Mouse (Mus musculus): ENCODE measurements around the gene Mybpc3.

The Mybpc3 gene

DNA sequence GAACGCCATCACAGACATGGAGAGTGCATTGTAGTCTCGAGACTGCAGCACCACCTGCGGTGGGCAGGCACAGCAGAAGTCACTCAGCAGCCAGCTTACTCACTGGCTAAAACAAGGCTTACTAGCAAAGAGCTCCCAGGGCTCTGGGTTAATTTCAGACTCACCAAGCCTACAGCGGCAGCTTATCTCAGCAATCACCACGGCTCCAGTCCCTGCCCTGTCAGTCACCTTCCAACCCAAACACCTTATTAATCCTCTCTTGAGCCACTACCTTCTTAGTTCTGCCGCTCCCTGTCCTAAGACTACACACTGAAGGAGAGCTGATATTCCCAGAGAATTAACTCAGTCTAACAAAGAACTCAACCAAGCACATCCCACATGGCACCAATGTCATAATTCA, 58.3 kb downstream of the Mybpc3 start:
- DNase-seq = no peak

GRCm38 (mm10) chr2:91179825-91180224, 61.9 kb downstream of the Mybpc3 start:
- no peak for DNase-seq

DNA sequence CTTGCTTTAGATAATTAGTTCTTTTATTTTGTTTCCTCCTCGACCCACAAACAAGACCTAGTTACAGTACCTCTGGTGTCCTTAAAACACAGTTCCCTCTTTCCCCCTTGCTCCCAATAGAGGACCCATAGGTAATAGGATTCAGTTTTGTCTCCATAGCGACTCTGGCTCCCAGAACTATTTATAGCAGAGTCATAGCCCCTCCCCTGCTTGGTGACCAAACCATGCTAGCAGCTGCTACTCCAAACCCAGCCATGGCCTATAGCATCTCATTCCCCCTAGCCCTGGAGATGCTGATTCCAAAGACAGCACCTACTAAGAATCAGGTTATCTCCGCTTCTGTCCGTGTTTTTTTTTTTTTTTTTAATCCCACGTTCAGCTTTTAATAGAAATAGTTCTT, 62.8 kb downstream of the Mybpc3 start:
- no peak for DNase-seq

DNA sequence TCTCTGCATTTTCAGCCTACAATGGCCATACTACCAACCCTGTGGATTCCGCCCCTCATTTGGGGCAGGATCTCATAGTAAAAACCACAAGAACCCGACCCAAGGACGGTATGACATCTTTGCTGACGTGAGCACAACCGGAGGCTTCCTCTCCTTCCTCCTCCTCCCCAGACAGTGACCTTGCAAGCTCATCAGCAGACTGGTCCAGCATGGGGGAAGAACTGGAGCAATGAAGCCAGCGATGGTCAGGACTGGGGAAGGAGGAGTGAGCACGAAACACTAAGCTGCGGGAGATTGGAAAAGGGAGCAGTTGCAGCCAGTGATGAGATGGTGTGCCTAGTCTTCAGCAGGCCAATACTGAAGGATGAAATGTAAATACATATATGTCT, 64.1 kb downstream of the Mybpc3 start:
- no peak for DNase-seq

DNA sequence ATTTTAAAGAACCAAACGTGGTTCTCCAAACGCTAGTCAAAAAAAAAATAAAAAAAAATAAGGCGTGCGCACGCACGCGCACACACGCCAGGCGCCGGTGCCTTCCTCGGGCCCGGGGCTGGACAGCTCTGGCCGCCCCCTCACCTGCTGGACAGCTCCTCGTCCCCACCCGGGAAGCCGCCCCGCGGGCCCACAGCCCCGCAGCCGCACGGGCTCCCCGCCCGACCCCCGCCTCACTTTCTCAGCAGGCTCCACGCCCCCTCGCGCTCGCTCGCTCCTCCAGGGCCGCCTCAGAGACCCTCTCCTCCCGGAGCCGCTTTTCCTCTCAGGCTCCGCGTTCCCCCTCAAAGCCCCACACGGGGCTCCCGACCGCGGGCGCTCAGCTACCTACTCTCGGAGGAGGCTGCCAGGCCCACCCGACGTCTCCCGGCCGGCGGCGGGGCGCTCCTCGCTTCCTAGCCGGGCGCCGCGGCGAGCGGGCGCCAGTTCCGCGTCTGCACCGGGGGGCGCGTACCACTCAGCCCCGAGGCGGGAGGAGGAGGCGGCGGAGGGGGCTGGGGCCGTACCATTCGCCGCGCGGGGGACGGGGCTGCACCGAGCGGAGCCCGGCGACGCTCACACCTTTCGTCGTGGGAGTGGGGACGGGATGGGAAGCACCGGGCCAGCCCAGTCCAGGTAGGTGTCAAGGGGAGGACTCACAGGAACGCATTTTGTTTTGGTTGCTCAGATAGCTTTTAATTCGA, 64.6 kb downstream of the Mybpc3 start:
- peak; percentile 18 for DNase-seq

DNA sequence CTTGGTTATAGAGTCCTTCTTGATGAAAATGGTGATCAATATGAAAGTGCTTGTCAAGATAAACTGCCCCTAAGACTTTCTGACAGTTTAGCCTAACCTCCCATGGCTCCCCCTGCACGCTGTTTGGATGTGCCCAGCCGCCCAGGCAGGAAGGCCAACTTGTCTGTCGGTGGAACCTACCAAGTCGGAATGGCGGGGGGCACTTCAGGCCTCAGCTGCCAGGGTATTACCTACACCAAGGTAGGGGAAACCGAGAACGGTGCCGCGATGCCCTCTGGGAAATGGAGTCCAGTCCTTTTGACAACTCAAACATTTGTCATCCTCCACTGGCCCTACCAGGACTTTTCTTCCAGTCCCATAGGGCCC, 65.2 kb downstream of the Mybpc3 start:
- DNase-seq = peak; percentile 98

GRCm38 (mm10) chr2:91183711-91184405, 65.9 kb downstream of the Mybpc3 start, which contains the start of gene Madd:
TSS of gene Madd (minus strand) at chr2:91183837.
- peak; percentile 63 for DNase-seq

All from kidney, adult 9 months (tissue).